Comparison of ENCODE assay signal across 8 mouse cellular contexts in genomic region chr16:14316884-14317876, GRCm38 (mm10). TPM values are rescaled to one million over a fixed set of nuclear protein-coding genes. Genes with fewer than 3 reads are reported as not detected.
DNase-seq lines count a peak whose midpoint lies in the region; ATAC-seq and TF ChIP-seq lines count a peak whose summit lies in the region.

TSS of gene Fopnl (minus strand) at chr16:14317405.

- peaks cover 18% of the 10 kb centered on the region for H3K36me3 ChIP-seq in heart, embryonic 12.5 days
- peaks cover 4% of the 10 kb centered on the region; the same call in 1 of the 2 replicates for H3K36me3 ChIP-seq in kidney, postnatal 0 days (ENCODE audit: insufficient read depth, low read length)
- peaks cover 2% of the 10 kb centered on the region; the same call in 1 of the 2 replicates for H3K36me3 ChIP-seq in liver, embryonic 11.5 days (ENCODE audit: control insufficient read depth, insufficient read depth, low read length)
- H3K36me3 ChIP-seq in stomach, embryonic 14.5 days (ENCODE audit: control insufficient read depth, insufficient read depth, low read length) = peaks cover 9% of the 10 kb centered on the region

- H3K4me1 ChIP-seq in heart, embryonic 12.5 days (replicated peaks) = peaks cover 6% of the 10 kb centered on the region
- peaks cover 9% of the 10 kb centered on the region; the same call in 1 of the 2 replicates for H3K4me1 ChIP-seq in kidney, postnatal 0 days (replicated peaks; ENCODE audit: insufficient read depth, low read length)
- peaks cover 8% of the 10 kb centered on the region for H3K4me1 ChIP-seq in liver, embryonic 11.5 days (replicated peaks; ENCODE audit: control insufficient read depth, insufficient read depth, low read length)
- H3K4me1 ChIP-seq in stomach, embryonic 14.5 days (ENCODE audit: control insufficient read depth, insufficient read depth, low read length) = 0 out of 2 replicates have a peak, but pooled peaks cover 4% of the 10 kb centered on the region

- peak within 1 kb of the TSS; percentile 81 for H3K4me3 ChIP-seq in heart, embryonic 12.5 days
- H3K4me3 ChIP-seq in kidney, postnatal 0 days (replicated peaks; ENCODE audit: low read depth, low read length) = peak within 1 kb of the TSS; percentile 69
- H3K4me3 ChIP-seq in liver, embryonic 11.5 days (ENCODE audit: low read depth, low read length) = peak within 1 kb of the TSS; percentile 82
- H3K4me3 ChIP-seq in stomach, embryonic 14.5 days (ENCODE audit: low read depth, low read length) = peak within 1 kb of the TSS; percentile 75

- peak within 1 kb of the TSS; percentile 72 for H3K9ac ChIP-seq in heart, embryonic 12.5 days
- peak within 1 kb of the TSS; percentile 82 for H3K9ac ChIP-seq in kidney, postnatal 0 days (ENCODE audit: low read depth, low read length)
- peak within 1 kb of the TSS; percentile 82 for H3K9ac ChIP-seq in liver, embryonic 11.5 days (ENCODE audit: low read depth, low read length)
- peak within 1 kb of the TSS; percentile 52 for H3K9ac ChIP-seq in stomach, embryonic 14.5 days (replicated peaks; ENCODE audit: low read depth, low read length)

- H3K9me3 ChIP-seq in heart, embryonic 12.5 days (replicated peaks) = no peaks in the 10 kb centered on the region
- H3K9me3 ChIP-seq in kidney, postnatal 0 days (replicated peaks; ENCODE audit: low read length) = no peaks in the 10 kb centered on the region
- H3K9me3 ChIP-seq in liver, embryonic 11.5 days (ENCODE audit: control insufficient read depth, low read length) = no peaks in the 10 kb centered on the region
- no peaks in the 10 kb centered on the region for H3K9me3 ChIP-seq in stomach, embryonic 14.5 days (ENCODE audit: control insufficient read depth, low read depth, low read length)

- TF ChIP-seq CTCF in kidney, postnatal 0 days (IDR thresholded peaks at IDR 0.05; ENCODE audit: low read depth) = no peak

- ATAC-seq in erythroid progenitor cell, adult 5-6 weeks (replicated peaks; ENCODE audit: low FRiP score, poor library complexity, severe bottlenecking) = peak; percentile 99
- peak; percentile 100 for ATAC-seq in heart, embryonic 12.5 days (ENCODE audit: insufficient number of reproducible peaks, low FRiP score)
- ATAC-seq in kidney, postnatal 0 days (replicated peaks; ENCODE audit: low FRiP score, low read depth) = peak; percentile 100
- peak; percentile 100 for ATAC-seq in liver, embryonic 11.5 days (replicated peaks; ENCODE audit: low FRiP score)
- ATAC-seq in stomach, embryonic 14.5 days (ENCODE audit: insufficient number of reproducible peaks, insufficient read depth, low FRiP score, low read depth) = peak; percentile 100

- WGBS in heart, embryonic 12.5 days = 4% methylated on average over 51 of the region's 51 CpGs
- 4% methylated on average over 51 of the region's 51 CpGs for WGBS in kidney, postnatal 0 days
- 3% methylated on average over 51 of the region's 51 CpGs for WGBS in liver, embryonic 11.5 days
- WGBS in stomach, embryonic 14.5 days = 3% methylated on average over 51 of the region's 51 CpGs

- DNase-seq in CD4-positive helper T cell, adult 2 months (ENCODE audit: low read depth, low spot score) = peak; percentile 97
- DNase-seq in brain, embryonic 18.5 days (ENCODE audit: low read depth, low spot score) = peak; percentile 93
- peak; percentile 99 for DNase-seq in kidney, postnatal 0 days (ENCODE audit: low spot score)
- peak; percentile 89 for DNase-seq in liver, embryonic 11.5 days (ENCODE audit: low spot score)
- peak; percentile 98 for DNase-seq in naive thymus-derived CD4-positive, alpha-beta T cell, adult 2 months (ENCODE audit: low read depth)

- H3K27ac ChIP-seq in heart, embryonic 12.5 days (ENCODE audit: poor library complexity, severe bottlenecking) = peak within 1 kb of the TSS; percentile 30; the same call in 1 of the 2 replicates
- peak within 1 kb of the TSS; percentile 84 for H3K27ac ChIP-seq in kidney, postnatal 0 days
- H3K27ac ChIP-seq in liver, embryonic 11.5 days (ENCODE audit: low read depth, low read length) = peak within 1 kb of the TSS; percentile 35
- peak within 1 kb of the TSS; percentile 62 for H3K27ac ChIP-seq in stomach, embryonic 14.5 days (ENCODE audit: low read length)

- peaks cover 5% of the 10 kb centered on the region; the same call in 1 of the 2 replicates for H3K27me3 ChIP-seq in heart, embryonic 12.5 days (replicated peaks)
- no peaks in the 10 kb centered on the region for H3K27me3 ChIP-seq in kidney, postnatal 0 days (ENCODE audit: insufficient read depth, low read length)
- H3K27me3 ChIP-seq in liver, embryonic 11.5 days (replicated peaks; ENCODE audit: control insufficient read depth, insufficient read depth, low read length) = no peaks in the 10 kb centered on the region
- H3K27me3 ChIP-seq in stomach, embryonic 14.5 days (ENCODE audit: control insufficient read depth, insufficient read depth, low read length) = no peaks in the 10 kb centered on the region

- peak within 1 kb of the TSS; percentile 83 for H3K4me2 ChIP-seq in heart, embryonic 12.5 days
- H3K4me2 ChIP-seq in kidney, postnatal 0 days (ENCODE audit: low read length) = peak within 1 kb of the TSS; percentile 81
- peak within 1 kb of the TSS; percentile 83 for H3K4me2 ChIP-seq in liver, embryonic 11.5 days
- H3K4me2 ChIP-seq in stomach, embryonic 14.5 days (replicated peaks; ENCODE audit: low read depth, low read length) = peak within 1 kb of the TSS; percentile 64

RNA-seq across cellular contexts. Expression of gene Fopnl, which starts in this region (rescaled TPM):
- total RNA-seq in erythroid progenitor cell, adult 5-6 weeks (2015; ENCODE audit: low replicate concordance) = 72.8 and 111 TPM in 2 replicates
- 39.9 and 47.7 TPM in 2 replicates for total RNA-seq in erythroid progenitor cell, adult 5-6 weeks (2017; ENCODE audit: low replicate concordance)
- polyA plus RNA-seq in heart, embryonic 12.5 days (2016; fragmentation: Nextera tagmentation; extraction: Ambion mirVana) = 96.3 and 112 TPM in 2 replicates
- polyA plus RNA-seq in kidney, postnatal 0 days (2015; fragmentation: Nextera tagmentation; extraction: Ambion mirVana) = 144 and 149 TPM in 2 replicates
- polyA plus RNA-seq in liver, embryonic 11.5 days (2014; fragmentation: Nextera tagmentation; extraction: Ambion mirVana) = 106 and 107 TPM in 2 replicates
- 175 and 181 TPM in 2 replicates for polyA plus RNA-seq in stomach, embryonic 14.5 days (2014; fragmentation: Nextera tagmentation; extraction: Ambion mirVana)

Comparison
In these comparisons a context has a peak if more than half of its experiments do, and no peak if none do; other contexts are left out.
1. Peak in every context shown above with its lines: DNase-seq, ATAC-seq, H3K4me3 ChIP-seq and H3K27ac ChIP-seq.
2. H3K27ac ChIP-seq: peak in every context shown above with its lines; median percentile 84 in kidney, postnatal 0 days; 62 in stomach, embryonic 14.5 days; 35 in liver, embryonic 11.5 days; 30 in heart, embryonic 12.5 days.